ENCODE assay signal across 22 mouse cellular contexts in genomic region chr3:60982109-60982508, GRCm38 (mm10).
"Had no signal": no experiment of that assay in that cellular context is flagged by ENCODE, and none has a peak within 500 bp of the region (broad histone marks: within the 10 kb centered on the region; RNA-seq: fewer than 3 reads in every experiment).

No protein-coding gene starts in this region.

- H3K27me3 ChIP-seq: limb, embryonic 13.5 days; liver, embryonic 12.5 days; liver, embryonic 15.5 days; lung, embryonic 15.5 days; megakaryocyte, embryonic 14.5 days; midbrain, embryonic 13.5 days had no signal

- H3K27ac ChIP-seq: limb, embryonic 10.5 days; limb, embryonic 13.5 days; liver, embryonic 12.5 days; liver, embryonic 15.5 days; lung, embryonic 15.5 days; midbrain, embryonic 10.5 days; midbrain, embryonic 13.5 days; stomach, postnatal 0 days had no signal

- ATAC-seq: liver, embryonic 12.5 days; midbrain, embryonic 13.5 days; midbrain, embryonic 16.5 days had no signal

- DNase-seq: kidney, adult 9 months; kidney, postnatal 14 days; kidney, postnatal 4 days; liver; lung, adult 18-20 months; lung, postnatal 10 days; lung, postnatal 36 days; right cerebral cortex, adult 18-20 months; right cerebral cortex, postnatal 14 days; right cerebral cortex, postnatal 4 days; thymus, postnatal 25 days had no signal

- H3K4me3 ChIP-seq: limb, embryonic 10.5 days; limb, embryonic 13.5 days; liver, embryonic 12.5 days; liver, embryonic 15.5 days; lung, embryonic 15.5 days; midbrain, embryonic 10.5 days; midbrain, embryonic 13.5 days; myocyte had no signal

- H3K4me1 ChIP-seq: limb, embryonic 10.5 days; limb, embryonic 13.5 days; liver, embryonic 12.5 days; liver, embryonic 15.5 days; lung, embryonic 15.5 days; midbrain, embryonic 10.5 days; midbrain, embryonic 13.5 days had no signal
